Mouse (Mus musculus): ENCODE measurements around the gene Tmem135.

DNA sequence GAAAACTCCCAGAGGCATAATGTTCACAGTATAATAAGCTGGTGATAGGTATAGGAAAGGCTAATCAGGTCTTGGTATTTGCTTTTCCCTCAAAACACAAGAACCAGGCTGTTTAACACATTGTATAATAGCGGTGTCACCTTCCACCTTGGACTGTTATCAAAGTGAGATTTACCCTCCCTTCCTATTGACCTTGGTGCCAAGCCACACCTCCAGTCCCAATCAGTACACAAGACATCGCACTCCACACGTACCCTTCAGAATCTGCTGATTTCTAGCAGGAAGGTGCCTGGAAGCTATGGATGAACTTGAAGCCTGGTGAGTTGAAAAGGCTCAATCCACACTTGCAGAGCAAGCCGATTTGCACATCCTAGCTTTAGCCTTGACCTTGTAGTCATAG lies 12.2 kb downstream of the Tmem135 start:
- no peak for TF ChIP-seq CTCF (IDR thresholded peaks at IDR 0.05; ENCODE audit: extremely low read depth, insufficient read length, insufficient replicate concordance, low read depth, low read length)
- no peak for TF ChIP-seq POLR2A (IDR thresholded peaks at IDR 0.05; ENCODE audit: low read depth, low read length)

Data from small intestine, adult 2 months (tissue).